In genomic region chr1:66177489-66178170, GRCm38 (mm10) we compare ENCODE assay signal across 12 mouse cellular contexts. TPM values are rescaled to one million over a fixed set of nuclear protein-coding genes. Genes with fewer than 3 reads are reported as not detected.
A peak's percentile ranks its signal among the peaks of the same experiment; 100 is the strongest.
DNase-seq lines count a peak whose midpoint lies in the region; ATAC-seq and TF ChIP-seq lines count a peak whose summit lies in the region.
"Had no signal": no experiment of that assay in that cellular context is flagged by ENCODE, and none has a peak within 500 bp of the region (broad histone marks: within the 10 kb centered on the region; RNA-seq: fewer than 3 reads in every experiment).

No protein-coding gene starts in this region.

- peak; percentile 17; the same call in 1 of the 2 replicates for TF ChIP-seq CTCF in stomach, postnatal 0 days (IDR thresholded peaks at IDR 0.05; ENCODE audit: low read depth)

- peaks cover 13% of the 10 kb centered on the region for H3K4me1 ChIP-seq in hindbrain, embryonic 16.5 days (ENCODE audit: control insufficient read depth, insufficient read depth, low read depth, low read length)
- H3K4me1 ChIP-seq in stomach, postnatal 0 days (replicated peaks; ENCODE audit: control insufficient read depth, insufficient read depth), result 0 out of 2 replicates have a peak, but pooled peaks cover 3% of the 10 kb centered on the region

- no peaks in the 10 kb centered on the region for H3K27me3 ChIP-seq in hindbrain, embryonic 16.5 days (replicated peaks; ENCODE audit: control insufficient read depth, insufficient read depth, low read length)
- no peaks in the 10 kb centered on the region for H3K27me3 ChIP-seq in stomach, postnatal 0 days (ENCODE audit: control insufficient read depth, insufficient read depth, low read length)

- peak overlapping the region; percentile 77 for H3K4me2 ChIP-seq in hindbrain, embryonic 16.5 days (ENCODE audit: low read length)
- no peak overlapping the region for H3K4me2 ChIP-seq in stomach, postnatal 0 days (replicated peaks; ENCODE audit: low read depth)

- no peaks in the 10 kb centered on the region for H3K9me3 ChIP-seq in hindbrain, embryonic 16.5 days (ENCODE audit: control insufficient read depth, low read length)
- no peaks in the 10 kb centered on the region for H3K9me3 ChIP-seq in stomach, postnatal 0 days (ENCODE audit: control insufficient read depth, low read length)

- no peaks in the 10 kb centered on the region for H3K36me3 ChIP-seq in hindbrain, embryonic 16.5 days (ENCODE audit: control insufficient read depth, insufficient read depth, low read length)
- no peaks in the 10 kb centered on the region for H3K36me3 ChIP-seq in stomach, postnatal 0 days (ENCODE audit: control insufficient read depth, insufficient read depth, low read length)

- peak overlapping the region; percentile 96 for H3K4me3 ChIP-seq in hindbrain, embryonic 16.5 days (ENCODE audit: low read length)
- no peak overlapping the region for H3K4me3 ChIP-seq in stomach, postnatal 0 days (ENCODE audit: low read depth, low read length)

- peak overlapping the region; percentile 58 for H3K9ac ChIP-seq in hindbrain, embryonic 16.5 days (ENCODE audit: low read depth, low read length)
- no peak overlapping the region for H3K9ac ChIP-seq in stomach, postnatal 0 days (ENCODE audit: low read length)

- DNase-seq in retina, postnatal 1 day, result peak; percentile 49
- DNase-seq in retina, embryonic 14.5 days (ENCODE audit: low spot score), result no peak
- DNase-seq in cerebellum, postnatal 36 days, result peak; percentile 56
- no peak for DNase-seq in stomach, postnatal 0 days (ENCODE audit: low spot score)
- no peak for DNase-seq in layer of hippocampus, postnatal 25 days (ENCODE audit: extremely low spot score in 1 of 2, low spot score in 1 of 2)
- DNase-seq in spleen, postnatal 14 days (ENCODE audit: low spot score in 2 of 2), result no peak
- no peak for DNase-seq in thymus, adult 18-20 months
- DNase-seq: embryo, embryonic 11 days; kidney, postnatal 10 days; right cerebral cortex, postnatal 25 days had no signal

- H3K27ac ChIP-seq in hindbrain, embryonic 16.5 days (ENCODE audit: low read depth, low read length), result peak overlapping the region; percentile 59
- H3K27ac ChIP-seq in stomach, postnatal 0 days (replicated peaks), result no peak overlapping the region

- TF ChIP-seq EP300 in stomach, postnatal 0 days (optimal IDR thresholded peaks at IDR 0.05), result no peak

- WGBS in hindbrain, embryonic 16.5 days, result 6% methylated on average over 4 of the region's 4 CpGs
- 38% methylated on average over 4 of the region's 4 CpGs for WGBS in stomach, postnatal 0 days

- ATAC-seq in hindbrain, embryonic 16.5 days, result peak; percentile 60
- no peak for ATAC-seq in stomach, postnatal 0 days (ENCODE audit: low FRiP score, low TSS enrichment)
- ATAC-seq: activated CD4-positive, CD25-positive, alpha-beta regulatory T cell, adult 4 months had no signal

RNA-seq across cellular contexts. Expression of gene Map2, which starts 2.6 kb away (rescaled TPM):
- 309 and 355 TPM in 2 replicates for polyA plus RNA-seq in hindbrain, embryonic 16.5 days (2015; fragmentation: Nextera tagmentation; extraction: Ambion mirVana)
- polyA plus RNA-seq in stomach, postnatal 0 days (2015; fragmentation: Nextera tagmentation; extraction: Ambion mirVana), result 3.5 and 3.8 TPM in 2 replicates
- 1,000 to 10,000 TPM in 1 of 2 experiments, 100 to 1,000 TPM in 1; 974 to 1,066 TPM for total RNA-seq in layer of hippocampus, postnatal 25 days (2021)

Comparison
In these comparisons a context has a peak if more than half of its experiments do, and no peak if none do; other contexts are left out.
1. DNase-seq: peak in retina, postnatal 1 day (single experiment) and cerebellum, postnatal 36 days (2 of 2); none in retina, embryonic 14.5 days (single experiment), stomach, postnatal 0 days (single experiment), layer of hippocampus, postnatal 25 days (0 of 2), spleen, postnatal 14 days (0 of 2) and thymus, adult 18-20 months (0 of 2).
2. RNA of gene Map2, which starts 2.6 kb away (polyA plus RNA-seq): 309 to 355 TPM in hindbrain, embryonic 16.5 days; 3.5 to 3.8 TPM in stomach, postnatal 0 days; every median in the first group is over 10 times any median in the second.